Mouse (Mus musculus): ENCODE data around the gene A430005L14Rik. TPM values are rescaled to one million over a fixed set of nuclear protein-coding genes. Genes with fewer than 3 reads are reported as not detected.

Gene A430005L14Rik
- polyA plus RNA-seq, 1 experiment from 2014 or later, result 74.0 TPM

DNA sequence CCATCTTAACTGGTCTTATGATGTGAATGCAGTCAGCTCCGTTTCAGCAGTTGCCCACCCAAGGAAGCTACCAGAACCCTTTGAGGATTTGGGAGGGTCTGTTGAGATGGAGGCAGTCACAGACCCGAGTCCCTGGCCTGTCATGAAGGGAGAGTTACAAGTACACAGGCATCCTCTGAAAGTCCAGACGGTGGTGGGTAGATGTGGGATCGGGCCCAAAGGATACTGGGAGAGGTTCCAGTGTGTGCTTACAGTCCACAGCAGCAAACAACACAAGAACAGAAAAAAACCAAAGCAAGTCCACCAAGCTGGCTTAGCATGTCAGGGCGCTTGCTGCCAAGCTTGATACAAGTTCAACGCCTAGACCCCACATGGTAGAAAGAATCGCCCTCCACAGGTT, 5.6 kb downstream of the A430005L14Rik start:
- no peak overlapping the region for H3K4me2 ChIP-seq (ENCODE audit: low read length)
- no peak for DNase-seq (ENCODE audit: low spot score)
- H3K4me1 ChIP-seq (replicated peaks; ENCODE audit: control insufficient read depth, insufficient read depth, low read length), result peaks cover 11% of the 10 kb centered on the region; the same call in 1 of the 2 replicates
- WGBS, result 81% methylated on average over 7 of the region's 7 CpGs
- peaks cover 63% of the 10 kb centered on the region for H3K36me3 ChIP-seq (ENCODE audit: control insufficient read depth, insufficient read depth, low read length)
- no peaks in the 10 kb centered on the region for H3K27me3 ChIP-seq (replicated peaks; ENCODE audit: control insufficient read depth, insufficient read depth, low read length)
- no peak overlapping the region for H3K9ac ChIP-seq (ENCODE audit: low read length)
- no peak for ATAC-seq (replicated peaks; ENCODE audit: low FRiP score, low TSS enrichment, low read depth)
- H3K4me3 ChIP-seq (ENCODE audit: low read depth, low read length), result no peak overlapping the region
- no peak overlapping the region for H3K27ac ChIP-seq (ENCODE audit: low read depth)
- H3K9me3 ChIP-seq (ENCODE audit: control insufficient read depth, low read length), result no peaks in the 10 kb centered on the region

DNA sequence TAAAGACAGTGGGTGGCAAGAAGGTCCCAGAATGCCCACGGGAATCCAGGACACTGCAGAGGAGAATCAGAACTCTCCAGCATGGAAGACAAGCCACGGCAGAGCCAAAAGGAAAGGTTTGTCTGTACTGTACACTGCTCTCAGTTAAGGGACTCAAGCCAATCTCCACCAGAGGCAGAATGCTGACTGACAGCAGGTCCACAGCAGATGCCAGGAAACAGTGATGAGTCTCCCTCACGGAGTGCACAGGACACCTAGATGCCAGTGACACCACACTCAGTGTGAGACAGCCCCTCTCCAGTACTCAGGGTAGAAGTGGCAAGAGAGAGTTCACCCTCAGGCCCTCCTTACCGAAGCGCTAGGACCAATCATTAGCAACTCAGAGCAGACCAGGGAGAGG, 9.6 kb downstream of the A430005L14Rik start:
- WGBS, result 84% methylated on average over 5 of the region's 5 CpGs
- no peak overlapping the region for H3K4me2 ChIP-seq (ENCODE audit: low read length)
- no peak for DNase-seq (ENCODE audit: low spot score)
- peaks cover 72% of the 10 kb centered on the region for H3K36me3 ChIP-seq (ENCODE audit: control insufficient read depth, insufficient read depth, low read length)
- no peaks in the 10 kb centered on the region for H3K4me1 ChIP-seq (replicated peaks; ENCODE audit: control insufficient read depth, insufficient read depth, low read length)
- H3K27me3 ChIP-seq (replicated peaks; ENCODE audit: control insufficient read depth, insufficient read depth, low read length), result no peaks in the 10 kb centered on the region
- H3K9me3 ChIP-seq (ENCODE audit: control insufficient read depth, low read length), result no peaks in the 10 kb centered on the region
- H3K9ac ChIP-seq (ENCODE audit: low read length), result no peak overlapping the region
- no peak for ATAC-seq (replicated peaks; ENCODE audit: low FRiP score, low TSS enrichment, low read depth)
- H3K27ac ChIP-seq (ENCODE audit: low read depth), result no peak overlapping the region
- no peak overlapping the region for H3K4me3 ChIP-seq (ENCODE audit: low read depth, low read length)

DNA sequence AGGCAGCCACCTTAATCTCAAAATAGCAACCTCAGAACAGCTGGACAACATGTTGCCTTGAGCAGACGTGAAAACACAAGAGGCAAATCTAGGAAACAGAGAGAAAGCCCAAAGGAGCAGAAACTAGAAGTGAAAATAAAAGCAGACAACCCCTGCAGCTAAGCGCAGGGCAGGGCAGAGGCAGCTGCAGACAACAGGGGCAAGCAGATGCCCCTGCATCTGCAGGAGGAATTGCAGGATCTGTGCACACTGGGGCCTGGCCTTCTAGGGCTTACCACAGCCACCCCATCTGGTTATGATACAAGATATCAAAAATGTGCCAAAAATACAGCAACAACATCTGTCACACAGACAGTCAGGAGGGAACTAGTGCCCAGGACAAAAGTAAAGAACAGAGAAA, 10.5 kb downstream of the A430005L14Rik start:
- ATAC-seq (replicated peaks; ENCODE audit: low FRiP score, low TSS enrichment, low read depth) (no peak), DNase-seq (ENCODE audit: low spot score) (no peak)
- H3K4me1 ChIP-seq (replicated peaks; ENCODE audit: control insufficient read depth, insufficient read depth, low read length), result no peaks in the 10 kb centered on the region
- H3K4me2 ChIP-seq (ENCODE audit: low read length), result no peak overlapping the region
- no peak overlapping the region for H3K9ac ChIP-seq (ENCODE audit: low read length)
- H3K27ac ChIP-seq (ENCODE audit: low read depth), result no peak overlapping the region
- H3K27me3 ChIP-seq (replicated peaks; ENCODE audit: control insufficient read depth, insufficient read depth, low read length), result no peaks in the 10 kb centered on the region
- peaks cover 68% of the 10 kb centered on the region for H3K36me3 ChIP-seq (ENCODE audit: control insufficient read depth, insufficient read depth, low read length)
- WGBS, result 87% methylated on average over 2 of the region's 2 CpGs
- H3K9me3 ChIP-seq (ENCODE audit: control insufficient read depth, low read length), result no peaks in the 10 kb centered on the region
- H3K4me3 ChIP-seq (ENCODE audit: low read depth, low read length), result no peak overlapping the region

DNA sequence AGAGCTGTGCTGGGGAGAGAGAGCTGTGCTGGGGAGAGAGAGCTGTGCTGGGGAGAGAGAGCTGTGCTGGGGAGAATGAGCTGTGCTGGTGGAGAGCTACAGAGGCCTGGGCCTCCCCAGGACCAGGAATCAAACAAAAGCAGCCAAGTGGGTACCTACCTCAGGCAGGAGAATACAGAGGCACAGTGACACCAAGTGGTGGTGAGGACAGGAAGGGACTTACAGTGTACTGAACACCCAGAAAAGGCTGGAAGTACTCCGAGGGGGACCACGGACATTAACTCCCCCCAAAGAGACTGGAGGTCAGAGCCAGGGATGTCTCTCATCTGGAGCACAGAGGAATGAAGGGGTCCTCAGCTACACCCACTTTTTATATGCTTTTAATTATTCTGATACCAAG, 11.0 kb downstream of the A430005L14Rik start:
- Histone ChIP-seq H3K9me3 (ENCODE audit: control insufficient read depth, low read length) (no peaks in the 10 kb centered on the region), H3K27me3 (replicated peaks; ENCODE audit: control insufficient read depth, insufficient read depth, low read length) (no peaks in the 10 kb centered on the region), H3K4me1 (replicated peaks; ENCODE audit: control insufficient read depth, insufficient read depth, low read length) (no peaks in the 10 kb centered on the region), H3K4me2 (ENCODE audit: low read length) (no peak overlapping the region), H3K4me3 (ENCODE audit: low read depth, low read length) (no peak overlapping the region), H3K9ac (ENCODE audit: low read length) (no peak overlapping the region), H3K27ac (ENCODE audit: low read depth) (no peak overlapping the region), H3K36me3 (ENCODE audit: control insufficient read depth, insufficient read depth, low read length) (peaks cover 63% of the 10 kb centered on the region)
- DNase-seq (ENCODE audit: low spot score) (no peak), ATAC-seq (replicated peaks; ENCODE audit: low FRiP score, low TSS enrichment, low read depth) (no peak)
- 87% methylated on average over 2 of the region's 2 CpGs for WGBS

DNA sequence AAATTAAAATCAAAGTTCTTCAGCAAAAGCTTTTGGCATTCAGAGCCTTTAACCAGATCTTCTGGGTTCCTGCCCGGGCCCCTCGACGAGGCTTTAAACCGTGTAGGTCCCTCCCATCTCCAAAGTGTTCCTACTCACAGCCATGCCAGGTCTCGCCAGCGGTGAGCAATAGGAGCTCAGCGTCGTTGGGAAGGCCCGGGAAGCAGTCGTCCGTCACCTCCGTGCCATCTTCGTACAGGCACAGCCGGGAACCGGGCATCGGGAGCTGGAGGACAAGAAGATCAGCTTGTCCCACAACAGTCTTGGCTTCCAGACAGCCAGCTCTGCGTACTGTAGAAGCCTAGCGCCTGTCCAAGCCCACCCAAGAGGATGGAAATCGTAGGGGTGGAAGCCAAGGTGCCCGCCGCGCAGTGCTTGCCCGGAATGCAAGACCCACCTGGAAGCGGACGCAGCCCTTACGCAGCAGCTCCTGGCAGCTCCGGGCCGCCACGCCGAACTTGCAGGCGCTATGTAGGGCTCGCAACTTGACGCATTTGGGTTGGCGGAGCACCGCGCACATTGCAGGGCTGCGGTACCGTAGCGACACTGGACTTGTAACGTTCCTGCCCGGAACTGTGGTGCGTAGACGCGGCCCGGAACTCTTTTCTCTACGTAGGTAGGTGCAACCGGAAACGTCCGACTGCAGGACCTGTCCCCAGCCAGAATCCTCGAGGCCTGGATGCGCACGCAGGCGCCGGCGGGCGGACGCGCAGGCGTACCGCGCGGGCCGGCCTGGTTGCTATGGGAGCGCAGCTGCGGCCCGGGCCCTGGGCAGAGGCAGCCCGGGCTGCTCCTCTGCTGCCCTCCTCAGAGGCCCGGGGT, 17.6 kb downstream of the A430005L14Rik start, which contains the start of the genes Dffb and Cep104:
Dffb (minus strand) TSS at position 696 of the 861 bp plus-strand sequence.
Cep104 (plus strand) TSS at position 764 of the 861 bp plus-strand sequence.
- 1% methylated on average over 68 of the region's 68 CpGs for WGBS
- H3K27ac ChIP-seq (ENCODE audit: low read depth), result peak within 1 kb of the TSS; percentile 47

DNA sequence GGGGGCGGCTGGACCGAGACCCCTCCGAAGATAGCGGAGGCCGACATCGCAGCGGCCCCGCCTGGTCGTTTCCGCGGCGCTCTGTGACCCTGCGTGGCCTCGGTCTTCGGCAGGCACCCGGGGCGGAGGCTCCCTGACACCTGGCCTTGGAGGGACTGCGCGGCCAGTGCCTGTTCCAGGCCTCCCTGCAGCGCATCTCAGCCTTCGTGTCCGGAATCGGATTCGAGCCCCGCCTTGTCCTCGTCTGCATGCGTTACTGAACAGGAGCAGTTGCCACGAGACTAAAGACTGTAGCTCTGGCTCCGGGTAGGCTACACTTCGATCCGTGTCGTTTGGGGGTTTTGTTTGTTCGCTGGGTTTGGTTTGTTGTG, 18.2 kb downstream of the A430005L14Rik start:
- peak overlapping the region; percentile 85 for H3K9ac ChIP-seq (ENCODE audit: low read length)
- under 1% methylated on average over 32 of the region's 33 CpGs for WGBS
- peaks cover 10% of the 10 kb centered on the region for H3K4me1 ChIP-seq (replicated peaks; ENCODE audit: control insufficient read depth, insufficient read depth, low read length)
- DNase-seq (ENCODE audit: low spot score), result no peak
- H3K4me2 ChIP-seq (ENCODE audit: low read length), result peak overlapping the region; percentile 95
- H3K9me3 ChIP-seq (ENCODE audit: control insufficient read depth, low read length), result no peaks in the 10 kb centered on the region
- peak; percentile 54; the same call in 1 of the 2 replicates for ATAC-seq (replicated peaks; ENCODE audit: low FRiP score, low TSS enrichment, low read depth)
- peak overlapping the region; percentile 47; the same call in 1 of the 2 replicates for H3K27ac ChIP-seq (ENCODE audit: low read depth)
- no peaks in the 10 kb centered on the region for H3K27me3 ChIP-seq (replicated peaks; ENCODE audit: control insufficient read depth, insufficient read depth, low read length)
- H3K4me3 ChIP-seq (ENCODE audit: low read depth, low read length), result peak overlapping the region; percentile 95
- H3K36me3 ChIP-seq (ENCODE audit: control insufficient read depth, insufficient read depth, low read length), result peaks cover 31% of the 10 kb centered on the region

More for the DNA sequence above, 17.6 kb downstream of the A430005L14Rik start, which contains the start of the genes Dffb and Cep104:
- peak; percentile 97 for ATAC-seq (replicated peaks; ENCODE audit: low FRiP score, low TSS enrichment, low read depth)
- no peaks in the 10 kb centered on the region for H3K9me3 ChIP-seq (ENCODE audit: control insufficient read depth, low read length)
- peak within 1 kb of the TSS; percentile 85 for H3K9ac ChIP-seq (ENCODE audit: low read length)
- DNase-seq (ENCODE audit: low spot score), result peak; percentile 93
- peaks cover 31% of the 10 kb centered on the region for H3K36me3 ChIP-seq (ENCODE audit: control insufficient read depth, insufficient read depth, low read length)
- H3K4me3 ChIP-seq (ENCODE audit: low read depth, low read length), result peak within 1 kb of the TSS; percentile 95
- H3K4me2 ChIP-seq (ENCODE audit: low read length), result peak within 1 kb of the TSS; percentile 95
- H3K27me3 ChIP-seq (replicated peaks; ENCODE audit: control insufficient read depth, insufficient read depth, low read length), result no peaks in the 10 kb centered on the region
- peaks cover 10% of the 10 kb centered on the region for H3K4me1 ChIP-seq (replicated peaks; ENCODE audit: control insufficient read depth, insufficient read depth, low read length)

DNA sequence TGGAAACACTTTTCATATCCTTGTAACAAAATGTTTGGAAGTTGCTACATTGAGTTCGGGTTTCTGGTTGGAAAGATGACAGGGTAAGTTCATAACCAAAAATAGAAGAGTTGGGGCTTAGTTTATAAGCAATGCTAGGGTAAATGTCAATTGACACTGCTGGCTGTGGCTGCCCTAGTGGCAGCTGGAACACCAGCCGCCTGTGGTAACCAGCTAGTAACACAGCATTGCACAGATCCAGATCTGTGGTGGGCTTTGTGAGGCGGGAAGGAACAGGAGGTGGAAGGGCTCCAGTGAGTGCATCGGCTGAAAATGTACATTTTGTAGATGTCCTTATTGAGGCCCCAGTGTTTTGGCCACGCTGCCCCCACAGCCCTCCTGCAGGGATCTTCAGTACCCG, 18.7 kb downstream of the A430005L14Rik start:
- Histone ChIP-seq H3K9ac (ENCODE audit: low read length) (peak overlapping the region; percentile 85), H3K36me3 (ENCODE audit: control insufficient read depth, insufficient read depth, low read length) (peaks cover 30% of the 10 kb centered on the region), H3K27me3 (replicated peaks; ENCODE audit: control insufficient read depth, insufficient read depth, low read length) (no peaks in the 10 kb centered on the region), H3K4me1 (replicated peaks; ENCODE audit: control insufficient read depth, insufficient read depth, low read length) (peaks cover 10% of the 10 kb centered on the region), H3K27ac (ENCODE audit: low read depth) (no peak overlapping the region), H3K4me3 (ENCODE audit: low read depth, low read length) (peak overlapping the region; percentile 95), H3K9me3 (ENCODE audit: control insufficient read depth, low read length) (no peaks in the 10 kb centered on the region), H3K4me2 (ENCODE audit: low read length) (peak overlapping the region; percentile 95)
- no peak for DNase-seq (ENCODE audit: low spot score)
- ATAC-seq (replicated peaks; ENCODE audit: low FRiP score, low TSS enrichment, low read depth), result no peak
- 43% methylated on average over 6 of the region's 6 CpGs for WGBS

DNA sequence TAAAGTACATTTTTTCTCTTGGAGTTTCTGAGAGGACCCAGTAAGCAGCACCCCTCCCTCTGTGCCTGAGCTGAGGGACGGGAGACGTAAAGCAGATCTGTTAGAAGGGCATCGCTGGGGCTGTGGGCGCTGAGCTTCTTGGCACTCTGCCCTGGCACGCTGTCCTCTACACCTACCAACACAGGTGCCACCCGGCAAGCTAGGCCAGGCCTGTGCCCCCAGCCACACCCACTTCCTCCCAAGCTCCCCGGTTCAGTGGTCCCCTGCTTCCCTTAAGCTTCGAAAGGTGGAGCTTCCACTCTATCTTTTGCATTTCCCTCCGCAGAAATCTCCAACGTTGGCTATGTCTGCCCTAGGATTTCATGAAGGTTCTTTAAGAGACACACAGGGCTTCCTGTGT, 22.2 kb downstream of the A430005L14Rik start:
- ATAC-seq (replicated peaks; ENCODE audit: low FRiP score, low TSS enrichment, low read depth) (no peak), DNase-seq (ENCODE audit: low spot score) (no peak)
- Histone ChIP-seq H3K36me3 (ENCODE audit: control insufficient read depth, insufficient read depth, low read length) (peaks cover 50% of the 10 kb centered on the region), H3K4me3 (ENCODE audit: low read depth, low read length) (no peak overlapping the region), H3K4me2 (ENCODE audit: low read length) (no peak overlapping the region), H3K9me3 (ENCODE audit: control insufficient read depth, low read length) (no peaks in the 10 kb centered on the region), H3K4me1 (replicated peaks; ENCODE audit: control insufficient read depth, insufficient read depth, low read length) (peaks cover 10% of the 10 kb centered on the region), H3K9ac (ENCODE audit: low read length) (no peak overlapping the region), H3K27me3 (replicated peaks; ENCODE audit: control insufficient read depth, insufficient read depth, low read length) (no peaks in the 10 kb centered on the region), H3K27ac (ENCODE audit: low read depth) (no peak overlapping the region)
- 88% methylated on average over 10 of the region's 10 CpGs for WGBS

All from intestine, embryonic 14.5 days (tissue).